Mouse (Mus musculus) lung, postnatal 0 days (tissue): ENCODE data around the gene Rps6.

ENCODE experiments used
- CTCF ChIP-seq: IDR thresholded peaks from 2 replicates; pipeline ENCODE4 v1.5.1; 2016; ENCODE audit warnings: antibody characterized with exemption, mild to moderate bottlenecking
- EP300 ChIP-seq: IDR thresholded peaks from 2 replicates; pipeline ENCODE4 v1.6.1; 2016; ENCODE audit warnings: antibody characterized with exemption, mild to moderate bottlenecking, control low read depth

- TF ChIP-seq CTCF (no peak), EP300 (no peak)
Measured at GRCm38 (mm10) chr4:86879477-86879876, 22.3 kb upstream of the Rps6 start.
